Mouse (Mus musculus): ENCODE data around the gene Phlpp2. TPM values are rescaled to one million over a fixed set of nuclear protein-coding genes. Genes with fewer than 3 reads are reported as not detected.

Phlpp2 gene
- polyA plus RNA-seq, 1 experiment from 2014 or later, result 4.5 TPM

DNA sequence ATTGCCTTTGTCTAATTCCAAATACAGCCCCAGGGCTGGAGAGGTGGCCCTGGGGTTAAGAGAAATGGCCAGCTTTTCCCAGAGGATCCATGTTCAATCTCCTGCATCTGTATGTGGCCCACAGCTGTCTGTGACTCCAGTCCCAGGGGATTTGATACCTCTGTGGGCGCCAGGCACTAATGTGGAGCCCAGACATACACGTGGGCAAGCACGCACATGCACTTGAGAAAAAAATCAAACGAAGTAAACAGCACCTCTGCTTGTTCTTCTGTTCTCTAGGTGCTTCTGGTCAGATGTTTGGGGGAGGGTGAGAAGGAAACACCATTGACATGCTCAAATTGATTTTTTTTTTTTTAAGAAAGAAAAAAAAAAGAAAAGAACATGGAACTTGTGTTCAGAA lies 95.8 kb downstream of the Phlpp2 start:
- Histone ChIP-seq H3K36me3 (ENCODE audit: control insufficient read depth, insufficient read depth, low read length) (no peaks in the 10 kb centered on the region), H3K4me1 (ENCODE audit: control insufficient read depth, insufficient read depth, low read depth, low read length) (peaks cover 8% of the 10 kb centered on the region), H3K9me3 (ENCODE audit: control insufficient read depth, low read length) (no peaks in the 10 kb centered on the region; the same call in 1 of the 2 replicates), H3K4me3 (ENCODE audit: low read length) (no peak overlapping the region), H3K27ac (ENCODE audit: low read depth, low read length) (no peak overlapping the region), H3K4me2 (ENCODE audit: low read length) (no peak overlapping the region), H3K9ac (ENCODE audit: low read depth, low read length) (no peak overlapping the region), H3K27me3 (replicated peaks; ENCODE audit: control insufficient read depth, insufficient read depth, low read length) (peaks cover 24% of the 10 kb centered on the region)
- WGBS, result 75% methylated on average over 4 of the region's 4 CpGs
- ATAC-seq, result no peak

DNA sequence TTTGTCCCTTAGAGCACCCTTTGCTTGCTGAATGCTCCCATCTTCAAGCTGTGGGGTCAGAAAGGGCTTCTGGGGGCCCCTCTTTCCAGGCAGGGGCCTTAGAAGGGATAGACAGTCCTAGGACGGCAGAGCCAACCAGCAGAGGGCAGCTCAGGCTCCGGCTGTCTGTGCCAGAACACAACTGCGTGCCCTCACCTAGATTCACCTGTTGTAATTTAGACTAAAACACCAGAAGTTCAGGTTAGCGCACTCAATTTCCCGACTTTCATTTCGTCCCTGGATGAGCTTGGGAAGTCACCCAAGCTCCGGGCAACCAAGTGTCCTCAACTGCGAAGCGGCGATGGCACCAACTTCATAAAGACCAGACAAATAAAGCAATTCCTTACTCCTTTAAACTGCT lies 100.5 kb downstream of the Phlpp2 start:
- WGBS, result 63% methylated on average over 10 of the region's 10 CpGs
- Histone ChIP-seq H3K36me3 (ENCODE audit: control insufficient read depth, insufficient read depth, low read length) (no peaks in the 10 kb centered on the region), H3K4me1 (ENCODE audit: control insufficient read depth, insufficient read depth, low read depth, low read length) (no peaks in the 10 kb centered on the region), H3K27me3 (replicated peaks; ENCODE audit: control insufficient read depth, insufficient read depth, low read length) (peaks cover 5% of the 10 kb centered on the region; the same call in 1 of the 2 replicates), H3K4me3 (ENCODE audit: low read length) (no peak overlapping the region), H3K9me3 (ENCODE audit: control insufficient read depth, low read length) (no peaks in the 10 kb centered on the region), H3K27ac (ENCODE audit: low read depth, low read length) (no peak overlapping the region), H3K9ac (ENCODE audit: low read depth, low read length) (no peak overlapping the region), H3K4me2 (ENCODE audit: low read length) (no peak overlapping the region)
- no peak for ATAC-seq

DNA sequence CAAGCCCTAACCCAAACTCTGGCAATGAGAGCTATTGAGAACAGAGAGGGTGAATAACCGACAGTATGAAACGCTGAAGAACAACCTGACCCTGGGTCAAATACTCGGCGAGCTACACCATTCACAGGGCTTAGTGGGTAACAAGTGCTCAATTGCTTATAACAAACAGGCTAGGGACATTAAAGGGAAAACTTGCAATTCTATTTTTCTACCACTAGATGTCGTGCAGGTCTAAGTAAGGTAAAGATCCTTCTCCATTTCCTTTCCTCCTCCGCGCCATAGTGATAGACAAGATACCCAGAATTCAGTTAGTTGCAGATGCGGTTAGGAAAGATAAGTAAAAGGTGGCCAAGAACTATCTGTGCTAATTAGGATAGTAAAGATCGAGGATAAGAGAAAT lies 102.0 kb downstream of the Phlpp2 start:
- Histone ChIP-seq H3K9me3 (ENCODE audit: control insufficient read depth, low read length) (peaks cover under 1% of the 10 kb centered on the region), H3K4me3 (ENCODE audit: low read length) (no peak overlapping the region), H3K4me2 (ENCODE audit: low read length) (no peak overlapping the region), H3K4me1 (ENCODE audit: control insufficient read depth, insufficient read depth, low read depth, low read length) (no peaks in the 10 kb centered on the region), H3K27ac (ENCODE audit: low read depth, low read length) (no peak overlapping the region), H3K36me3 (ENCODE audit: control insufficient read depth, insufficient read depth, low read length) (no peaks in the 10 kb centered on the region), H3K27me3 (replicated peaks; ENCODE audit: control insufficient read depth, insufficient read depth, low read length) (peaks cover 5% of the 10 kb centered on the region; the same call in 1 of the 2 replicates), H3K9ac (ENCODE audit: low read depth, low read length) (no peak overlapping the region)
- ATAC-seq, result peak; percentile 48; the same call in 1 of the 2 replicates
- 11% methylated on average over 9 of the region's 9 CpGs for WGBS

DNA sequence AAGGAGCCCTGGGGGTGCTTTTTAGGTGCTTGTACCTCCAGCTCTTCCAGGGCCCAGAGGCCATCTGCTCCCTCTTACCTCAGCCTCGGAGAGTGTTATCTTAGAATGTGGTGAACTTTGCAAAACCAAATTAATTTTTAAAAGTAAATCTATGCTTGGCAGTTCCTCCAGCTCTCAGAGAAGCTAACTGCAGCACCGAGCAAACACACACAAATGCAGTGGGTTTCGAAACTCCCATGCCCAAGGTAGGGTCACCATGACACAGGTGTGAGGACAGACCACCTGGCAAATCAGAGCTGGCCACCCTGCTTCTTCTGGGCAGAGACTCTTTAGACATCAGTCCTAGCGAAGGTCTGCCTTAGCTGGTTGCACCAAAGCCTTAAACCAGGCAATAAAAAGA lies 104.6 kb downstream of the Phlpp2 start:
- ATAC-seq, result no peak
- 84% methylated on average over 4 of the region's 4 CpGs for whole genome bisulfite sequencing
- H3K27me3 ChIP-seq (replicated peaks; ENCODE audit: control insufficient read depth, insufficient read depth, low read length), result peaks cover 4% of the 10 kb centered on the region; the same call in 1 of the 2 replicates

DNA sequence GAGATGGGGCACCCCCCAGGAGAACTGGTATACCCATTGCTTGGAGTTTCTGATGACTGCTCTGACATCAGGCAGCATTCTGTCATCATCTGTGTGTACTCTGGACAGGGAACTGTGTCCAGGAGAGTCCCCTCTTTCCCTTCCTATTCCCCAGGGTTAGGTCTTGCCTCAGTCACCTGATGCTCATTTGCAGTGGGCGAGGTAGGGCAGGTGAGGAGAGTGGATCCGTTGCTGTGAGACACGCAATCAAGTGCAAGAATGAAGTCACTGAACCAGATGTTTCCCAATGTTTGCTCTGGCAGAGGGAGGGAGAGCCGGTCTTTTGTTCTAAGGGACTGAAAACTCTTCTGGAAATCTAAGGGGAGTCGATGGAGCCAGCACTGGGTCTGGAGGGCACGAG lies 111.0 kb downstream of the Phlpp2 start:
- no peaks in the 10 kb centered on the region for H3K27me3 ChIP-seq (replicated peaks; ENCODE audit: control insufficient read depth, insufficient read depth, low read length)

More for the DNA sequence above, 104.6 kb downstream of the Phlpp2 start:
- Histone ChIP-seq H3K9me3 (ENCODE audit: control insufficient read depth, low read length) (peaks cover 9% of the 10 kb centered on the region), H3K27ac (ENCODE audit: low read depth, low read length) (no peak overlapping the region), H3K4me3 (ENCODE audit: low read length) (no peak overlapping the region), H3K36me3 (ENCODE audit: control insufficient read depth, insufficient read depth, low read length) (no peaks in the 10 kb centered on the region), H3K4me2 (ENCODE audit: low read length) (no peak overlapping the region), H3K9ac (ENCODE audit: low read depth, low read length) (no peak overlapping the region), H3K4me1 (ENCODE audit: control insufficient read depth, insufficient read depth, low read depth, low read length) (no peaks in the 10 kb centered on the region)

DNA sequence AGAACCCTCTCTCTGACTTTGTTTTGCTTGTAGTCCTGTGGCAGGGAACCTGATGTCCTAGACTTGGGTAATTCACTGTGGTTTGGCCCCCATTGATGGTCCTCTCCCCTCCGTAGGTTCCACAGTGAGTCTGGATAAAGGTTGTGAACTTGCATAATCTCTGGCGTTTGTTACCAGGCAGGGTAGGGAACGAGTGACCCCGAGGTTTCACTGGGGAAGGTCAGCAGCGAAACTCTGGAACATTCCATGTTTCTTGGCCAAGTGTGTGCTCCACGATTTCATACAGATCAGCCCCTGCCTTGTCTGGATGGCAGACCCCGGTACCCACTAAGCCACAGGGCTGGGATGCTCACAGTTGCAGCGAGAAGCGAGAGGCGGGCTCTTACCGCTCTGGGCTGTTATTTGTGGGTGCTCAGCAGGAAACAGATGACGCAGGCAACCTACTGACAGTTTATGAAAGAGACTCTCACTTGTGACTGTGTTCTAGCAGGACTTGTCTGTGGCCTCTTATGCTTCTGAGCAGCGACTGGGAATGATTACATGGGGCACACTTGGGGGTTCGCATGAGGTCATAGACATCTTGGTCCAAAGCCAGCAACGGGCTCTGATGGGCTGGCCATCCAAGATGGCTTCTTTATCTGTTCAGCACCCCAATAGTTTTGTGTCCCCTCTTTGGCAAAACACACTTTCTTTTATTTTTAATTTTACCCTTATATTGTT lies 114.2 kb downstream of the Phlpp2 start:
- Histone ChIP-seq H3K36me3 (ENCODE audit: control insufficient read depth, insufficient read depth, low read length) (no peaks in the 10 kb centered on the region), H3K4me3 (ENCODE audit: low read length) (no peak overlapping the region), H3K27ac (ENCODE audit: low read depth, low read length) (no peak overlapping the region), H3K9ac (ENCODE audit: low read depth, low read length) (no peak overlapping the region), H3K4me1 (ENCODE audit: control insufficient read depth, insufficient read depth, low read depth, low read length) (peaks cover 11% of the 10 kb centered on the region), H3K27me3 (replicated peaks; ENCODE audit: control insufficient read depth, insufficient read depth, low read length) (no peaks in the 10 kb centered on the region), H3K4me2 (ENCODE audit: low read length) (no peak overlapping the region), H3K9me3 (ENCODE audit: control insufficient read depth, low read length) (no peaks in the 10 kb centered on the region)
- no peak for ATAC-seq
- WGBS, result 62% methylated on average over 15 of the region's 15 CpGs

More for the DNA sequence above, 111.0 kb downstream of the Phlpp2 start:
- Histone ChIP-seq H3K4me1 (ENCODE audit: control insufficient read depth, insufficient read depth, low read depth, low read length) (peaks cover 8% of the 10 kb centered on the region), H3K36me3 (ENCODE audit: control insufficient read depth, insufficient read depth, low read length) (no peaks in the 10 kb centered on the region), H3K9me3 (ENCODE audit: control insufficient read depth, low read length) (peaks cover 9% of the 10 kb centered on the region), H3K4me3 (ENCODE audit: low read length) (no peak overlapping the region), H3K27ac (ENCODE audit: low read depth, low read length) (no peak overlapping the region), H3K9ac (ENCODE audit: low read depth, low read length) (no peak overlapping the region), H3K4me2 (ENCODE audit: low read length) (no peak overlapping the region)
- ATAC-seq, result no peak
- WGBS, result 84% methylated on average over 6 of the region's 6 CpGs

DNA sequence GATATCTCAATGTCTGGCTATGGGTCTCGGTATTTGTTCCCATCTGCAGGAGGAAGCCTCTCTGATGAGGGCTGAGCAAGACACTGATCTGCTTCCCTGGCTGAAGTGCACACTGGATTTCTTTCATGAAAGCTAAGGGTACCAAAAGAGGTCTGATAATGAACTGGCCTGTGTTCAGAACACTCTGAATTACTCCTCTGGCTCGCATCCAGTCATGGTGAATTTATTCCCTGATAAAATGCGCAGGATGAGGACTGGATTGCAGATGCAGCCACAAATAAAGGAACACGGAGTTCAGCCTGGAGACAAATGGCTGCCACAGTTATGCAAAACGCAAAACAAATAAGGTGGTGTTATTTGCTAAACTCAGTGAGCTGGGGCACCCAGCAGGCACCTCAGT lies 115.6 kb downstream of the Phlpp2 start:
- no peaks in the 10 kb centered on the region for H3K36me3 ChIP-seq (ENCODE audit: control insufficient read depth, insufficient read depth, low read length)
- H3K27ac ChIP-seq (ENCODE audit: low read depth, low read length), result peak overlapping the region; percentile 44
- no peaks in the 10 kb centered on the region for H3K9me3 ChIP-seq (ENCODE audit: control insufficient read depth, low read length)
- no peak overlapping the region for H3K9ac ChIP-seq (ENCODE audit: low read depth, low read length)
- peak; percentile 56; the same call in 1 of the 2 replicates for ATAC-seq
- 17% methylated on average over 5 of the region's 5 CpGs for WGBS
- no peak overlapping the region; the same call in 1 of the 2 replicates for H3K4me2 ChIP-seq (ENCODE audit: low read length)
- H3K4me1 ChIP-seq (ENCODE audit: control insufficient read depth, insufficient read depth, low read depth, low read length), result peaks cover 11% of the 10 kb centered on the region
- H3K4me3 ChIP-seq (ENCODE audit: low read length), result no peak overlapping the region
- no peaks in the 10 kb centered on the region for H3K27me3 ChIP-seq (replicated peaks; ENCODE audit: control insufficient read depth, insufficient read depth, low read length)

DNA sequence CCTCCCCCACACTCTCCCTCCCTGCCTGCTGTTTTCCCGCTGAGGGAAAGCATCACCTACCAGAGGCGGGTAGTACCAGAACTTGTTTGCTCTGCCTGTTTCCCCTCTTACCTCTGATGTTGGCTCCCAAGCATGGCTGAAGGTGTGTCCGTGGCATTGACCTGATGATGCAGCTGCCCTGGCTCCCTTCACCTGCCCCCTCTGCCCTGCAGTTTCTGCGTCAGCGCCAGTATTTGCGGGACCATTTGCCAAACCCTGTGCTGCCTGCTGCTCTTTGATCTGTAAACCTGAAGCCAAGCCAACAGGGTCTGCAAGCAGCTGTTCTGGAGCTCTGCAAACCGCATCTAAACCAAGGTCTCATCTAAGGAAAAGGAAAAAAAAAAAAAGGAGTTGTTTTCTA lies 118.0 kb downstream of the Phlpp2 start:
- WGBS, result 64% methylated on average over 7 of the region's 7 CpGs
- H3K27me3 ChIP-seq (replicated peaks; ENCODE audit: control insufficient read depth, insufficient read depth, low read length), result no peaks in the 10 kb centered on the region

DNA sequence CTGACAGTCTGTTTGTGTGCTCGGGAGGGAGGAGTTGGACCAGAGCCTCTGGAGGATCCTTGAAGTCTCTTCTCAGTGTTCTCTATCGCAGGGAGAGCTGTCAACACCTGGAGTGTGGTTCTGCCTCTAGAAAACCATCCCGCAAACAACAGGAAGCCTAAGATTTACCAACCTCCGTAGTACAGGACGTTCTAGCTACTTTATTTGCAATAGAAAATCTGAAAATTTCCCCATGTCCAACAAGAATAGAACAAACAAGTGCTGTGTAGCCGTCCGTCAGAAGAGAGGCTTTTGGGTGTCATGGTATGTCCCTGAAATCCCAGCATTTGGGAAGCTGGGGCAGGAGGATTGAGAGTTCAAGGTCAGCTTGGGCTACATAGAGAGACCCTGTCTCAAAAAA lies 119.4 kb downstream of the Phlpp2 start:
- no peak for ATAC-seq

More for the DNA sequence above, 118.0 kb downstream of the Phlpp2 start:
- no peak for ATAC-seq
- no peak overlapping the region for H3K4me3 ChIP-seq (ENCODE audit: low read length)
- peaks cover 11% of the 10 kb centered on the region for H3K4me1 ChIP-seq (ENCODE audit: control insufficient read depth, insufficient read depth, low read depth, low read length)
- H3K9me3 ChIP-seq (ENCODE audit: control insufficient read depth, low read length), result no peaks in the 10 kb centered on the region
- no peaks in the 10 kb centered on the region for H3K36me3 ChIP-seq (ENCODE audit: control insufficient read depth, insufficient read depth, low read length)
- H3K27ac ChIP-seq (ENCODE audit: low read depth, low read length), result no peak overlapping the region
- H3K4me2 ChIP-seq (ENCODE audit: low read length), result no peak overlapping the region
- H3K9ac ChIP-seq (ENCODE audit: low read depth, low read length), result no peak overlapping the region

More for the DNA sequence above, 119.4 kb downstream of the Phlpp2 start:
- Histone ChIP-seq H3K4me2 (ENCODE audit: low read length) (no peak overlapping the region), H3K4me3 (ENCODE audit: low read length) (no peak overlapping the region), H3K36me3 (ENCODE audit: control insufficient read depth, insufficient read depth, low read length) (no peaks in the 10 kb centered on the region), H3K27me3 (replicated peaks; ENCODE audit: control insufficient read depth, insufficient read depth, low read length) (no peaks in the 10 kb centered on the region), H3K4me1 (ENCODE audit: control insufficient read depth, insufficient read depth, low read depth, low read length) (peaks cover 11% of the 10 kb centered on the region), H3K9me3 (ENCODE audit: control insufficient read depth, low read length) (no peaks in the 10 kb centered on the region), H3K27ac (ENCODE audit: low read depth, low read length) (no peak overlapping the region), H3K9ac (ENCODE audit: low read depth, low read length) (no peak overlapping the region)
- WGBS, result 78% methylated on average over 7 of the region's 7 CpGs

Data from hindbrain, embryonic 16.5 days (tissue).